Comparison of ENCODE assay signal across 18 mouse cellular contexts in genomic region chr15:101854294-101854693, GRCm38 (mm10). TPM values are rescaled to one million over a fixed set of nuclear protein-coding genes. Genes with fewer than 3 reads are reported as not detected.
"Had no signal": no experiment of that assay in that cellular context is flagged by ENCODE, and none has a peak within 500 bp of the region (broad histone marks: within the 10 kb centered on the region; RNA-seq: fewer than 3 reads in every experiment).

No protein-coding gene starts in this region.

- H3K36me3 ChIP-seq: limb, embryonic 13.5 days; liver, embryonic 15.5 days; midbrain, embryonic 12.5 days; neural tube, embryonic 13.5 days had no signal

- H3K4me3 ChIP-seq: limb, embryonic 13.5 days; liver, embryonic 15.5 days; midbrain, embryonic 12.5 days; neural tube, embryonic 13.5 days had no signal

- H3K9me3 ChIP-seq: limb, embryonic 13.5 days; liver, embryonic 15.5 days; midbrain, embryonic 12.5 days; neural tube, embryonic 13.5 days had no signal

- H3K9ac ChIP-seq: limb, embryonic 13.5 days; liver, embryonic 15.5 days; lung, embryonic 14.5 days; midbrain, embryonic 12.5 days; neural tube, embryonic 13.5 days had no signal

- H3K4me1 ChIP-seq: liver, embryonic 15.5 days had no signal

- H3K27ac ChIP-seq: limb, embryonic 13.5 days; liver, embryonic 15.5 days; midbrain, embryonic 12.5 days; neural tube, embryonic 13.5 days had no signal

- H3K4me2 ChIP-seq: limb, embryonic 13.5 days; liver, embryonic 11.5 days; liver, embryonic 15.5 days; lung, embryonic 14.5 days; midbrain, embryonic 12.5 days; neural tube, embryonic 13.5 days had no signal

- ATAC-seq: intestine, postnatal 0 days; midbrain, embryonic 16.5 days had no signal

- DNase-seq: kidney, adult 8-10 months; kidney, postnatal 36 days; lung, embryonic 14.5 days; lung, postnatal 10 days; lung, postnatal 4 days; right cerebral cortex, adult 18-20 months; thymus, postnatal 4 days had no signal

RNA-seq across cellular contexts. Expression of gene Krt1, which starts 3.7 kb away (rescaled TPM):
- total RNA-seq: megakaryocyte, adult 5-6 weeks had no signal

RNA-seq across cellular contexts. Expression of gene Krt77, which starts 15.2 kb away (rescaled TPM):
- polyA plus RNA-seq: intestine, postnatal 0 days; liver, embryonic 11.5 days; liver, embryonic 15.5 days; lung, embryonic 14.5 days; midbrain, embryonic 12.5 days had no signal

RNA-seq across cellular contexts. Expression of gene Krt2, which starts 36.3 kb away (rescaled TPM):
- total RNA-seq: megakaryocyte, adult 5-6 weeks had no signal
- polyA plus RNA-seq: intestine, postnatal 0 days; kidney, embryonic 16.5 days; liver, embryonic 11.5 days; liver, embryonic 15.5 days; lung, embryonic 14.5 days; midbrain, embryonic 12.5 days; midbrain, embryonic 16.5 days; neural tube, embryonic 13.5 days had no signal

RNA-seq across cellular contexts. Expression of gene Krt76, which starts 38.4 kb away (rescaled TPM):
- total RNA-seq: layer of hippocampus, postnatal 25 days; left cerebral cortex, postnatal 36 days; megakaryocyte, adult 5-6 weeks had no signal
- polyA plus RNA-seq: intestine, postnatal 0 days; kidney, embryonic 16.5 days; limb, embryonic 13.5 days; liver, embryonic 11.5 days; liver, embryonic 15.5 days; lung, embryonic 14.5 days; midbrain, embryonic 12.5 days; neural tube, embryonic 13.5 days had no signal

RNA-seq across cellular contexts. Expression of gene Krt73, which starts 52.1 kb away (rescaled TPM):
- total RNA-seq: megakaryocyte, adult 5-6 weeks had no signal
- polyA plus RNA-seq: intestine, postnatal 0 days; kidney, embryonic 16.5 days; limb, embryonic 13.5 days; liver, embryonic 11.5 days; liver, embryonic 15.5 days; lung, embryonic 14.5 days had no signal
